Mouse (Mus musculus) myocyte (in vitro differentiated cells): ENCODE measurements around the gene Sumo3. TPM values are rescaled to one million over a fixed set of nuclear protein-coding genes. Genes with fewer than 3 reads are reported as not detected.

Source experiments
- H3K27me3 ChIP-seq: one replicate; pipeline ENCODE4 v1.6.1; 2011; ENCODE audit not compliant: control insufficient read depth, insufficient read depth, insufficient read length
- H3K36me3 ChIP-seq: one replicate; pipeline ENCODE4 v1.6.1; 2011; ENCODE audit not compliant: control insufficient read depth, insufficient read depth
- H3K4me2 ChIP-seq: one replicate; pipeline ENCODE4 v1.6.1; 2011; ENCODE audit warnings: low read depth, control low read depth
- H3K4me3 ChIP-seq: one replicate; pipeline ENCODE4 v1.5.1; 2011; ENCODE audit warnings: mild to moderate bottlenecking, control low read depth, moderate library complexity
- H3K79me2 ChIP-seq: one replicate; pipeline ENCODE4 v1.6.1; 2011; ENCODE audit not compliant: control insufficient read depth, insufficient read depth
- H3ac ChIP-seq: one replicate; pipeline ENCODE4 v1.6.1; 2011; ENCODE audit not compliant: control insufficient read depth, insufficient read length
- CEBPB ChIP-seq: IDR thresholded peaks from 2 replicates; pipeline ENCODE4 v1.6.1; 2011; ENCODE audit warnings: mild to moderate bottlenecking, moderate library complexity; ENCODE audit not compliant: poor library complexity, insufficient read depth, severe bottlenecking
- E2F4 ChIP-seq: IDR thresholded peaks from one replicate; pipeline ENCODE4 v1.6.1; 2011; ENCODE audit warnings: mild to moderate bottlenecking, control low read depth, moderate library complexity; ENCODE audit not compliant: insufficient read depth
- MAX ChIP-seq: IDR thresholded peaks from one replicate; pipeline ENCODE4 v1.6.1; 2011; ENCODE audit warnings: low read depth, mild to moderate bottlenecking, control low read depth
- MYOD1 ChIP-seq, 3 experiments: IDR thresholded peaks; one replicate each; pipeline ENCODE4 v1.6.1; 2011; ENCODE audit warnings: control low read depth in 2 of 3, low read depth in 2 of 3, mild to moderate bottlenecking in 2 of 3, moderate library complexity in 1 of 3; ENCODE audit not compliant: insufficient read length in 2 of 3, control insufficient read depth in 1 of 3
- MYOG ChIP-seq, 3 experiments: IDR thresholded peaks; one replicate each; pipeline ENCODE4 v1.6.1; 2011; ENCODE audit warnings: control low read depth in 2 of 3, low read depth in 2 of 3, mild to moderate bottlenecking in 2 of 3; ENCODE audit not compliant: insufficient read length in 2 of 3, control insufficient read depth in 1 of 3, insufficient read depth in 1 of 3
- POLR2A ChIP-seq: IDR thresholded peaks from one replicate; pipeline ENCODE4 v1.6.1; 2011; ENCODE audit warnings: low read depth, mild to moderate bottlenecking, control low read depth, moderate library complexity; ENCODE audit not compliant: insufficient read length
- POLR2AphosphoS2 ChIP-seq: IDR thresholded peaks from one replicate; pipeline ENCODE4 v1.6.1; 2011; ENCODE audit warnings: low read depth, control low read depth; ENCODE audit not compliant: insufficient read length
- REST ChIP-seq: IDR thresholded peaks from one replicate; pipeline ENCODE4 v1.6.1; 2011; ENCODE audit warnings: mild to moderate bottlenecking, control low read depth, moderate library complexity; ENCODE audit not compliant: insufficient read depth, insufficient read length
- SRF ChIP-seq: IDR thresholded peaks from one replicate; pipeline ENCODE4 v1.6.1; 2011; ENCODE audit warnings: low read depth; ENCODE audit not compliant: control insufficient read depth, insufficient read length
- TCF12 ChIP-seq: IDR thresholded peaks from one replicate; pipeline ENCODE4 v1.6.1; 2011; ENCODE audit warnings: mild to moderate bottlenecking, control low read depth; ENCODE audit not compliant: poor library complexity, insufficient read depth, severe bottlenecking
- TCF3 ChIP-seq: IDR thresholded peaks from one replicate; pipeline ENCODE4 v1.6.1; 2011; ENCODE audit warnings: low read depth, control low read depth; ENCODE audit not compliant: insufficient read length
- USF1 ChIP-seq: IDR thresholded peaks from one replicate; pipeline ENCODE4 v1.6.1; 2011; ENCODE audit warnings: low read depth, mild to moderate bottlenecking, control low read depth, moderate library complexity
- polyA plus RNA-seq: library from polyadenylated mRNA; unstranded; fragments of >200 nt; fragmentation: generic; extraction: Trizol; gene quantifications from one replicate; pipeline ENCODE4 v1.2.1, GENCODE M21; 2012; ENCODE audit warnings: missing spikeins

The Sumo3 gene
- polyA plus RNA-seq, 1 experiment: 127 TPM

DNA sequence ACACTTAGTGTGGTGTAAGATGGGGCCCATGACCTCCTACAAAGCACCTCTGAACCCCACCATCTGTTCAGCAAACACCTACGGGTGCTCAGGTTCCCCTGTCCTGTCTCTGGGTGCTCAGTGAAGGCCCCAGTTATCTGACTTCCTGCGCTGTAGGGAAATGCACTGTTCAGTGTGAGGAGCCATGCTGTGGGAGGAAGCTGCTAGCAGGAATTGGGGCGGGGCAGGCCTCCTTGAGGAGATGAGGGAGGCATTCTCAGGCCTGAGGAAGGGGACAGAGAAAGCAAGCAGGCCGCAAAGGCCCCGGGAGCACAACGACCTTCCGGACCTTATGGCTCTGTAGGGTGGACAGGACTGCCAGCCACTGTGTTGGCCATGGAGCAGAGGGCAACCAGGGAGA, 16.8 kb upstream of the Sumo3 start:
- Histone ChIP-seq H3K36me3 (peaks cover 36% of the 10 kb centered on the region), H3K4me2 (no peak overlapping the region), H3K27me3 (no peaks in the 10 kb centered on the region), H3K4me3 (no peak overlapping the region), H3K79me2 (peaks cover 67% of the 10 kb centered on the region), H3ac (no peak overlapping the region)
- TF ChIP-seq MAX (no peak), E2F4 (no peak), MYOD1 (IDR thresholded peaks at IDR 0.05; ENCODE audit: control insufficient read depth in 1 of 3, insufficient read length in 2 of 3, low read depth in 2 of 3) (no peak), SRF (no peak), USF1 (no peak), REST (no peak)

DNA sequence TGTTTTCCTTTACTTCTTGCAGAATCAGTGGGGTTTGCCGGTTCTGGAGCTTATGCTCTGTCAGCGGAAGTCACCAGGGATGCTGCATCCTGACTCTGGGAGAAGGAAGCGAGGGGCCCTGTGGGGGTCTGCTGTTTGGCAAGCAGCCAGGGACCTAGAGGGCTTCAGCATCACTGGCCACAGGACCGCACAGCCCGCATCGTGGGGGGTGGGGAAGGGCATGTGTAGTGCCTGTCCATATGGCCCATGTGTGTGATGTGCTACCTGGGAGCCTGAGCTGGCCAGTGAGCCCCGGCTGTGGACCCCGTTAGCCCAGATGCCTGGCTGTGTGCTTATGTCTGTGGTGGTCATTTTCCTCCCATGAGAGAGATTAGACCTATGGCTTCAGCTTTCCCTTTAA, 16.1 kb upstream of the Sumo3 start:
- no peak overlapping the region for H3K4me2 ChIP-seq
- H3K79me2 ChIP-seq: peaks cover 63% of the 10 kb centered on the region
- no peak overlapping the region for H3ac ChIP-seq
- H3K36me3 ChIP-seq: peaks cover 42% of the 10 kb centered on the region
- H3K27me3 ChIP-seq: no peaks in the 10 kb centered on the region
- no peak overlapping the region for H3K4me3 ChIP-seq
- no peak for TF ChIP-seq SRF
- TF ChIP-seq CEBPB: no peak
- no peak for TF ChIP-seq TCF3
- no peak for TF ChIP-seq E2F4
- no peak for TF ChIP-seq TCF12
- no peak for TF ChIP-seq POLR2AphosphoS2
- TF ChIP-seq MAX: no peak
- TF ChIP-seq POLR2A: no peak
- TF ChIP-seq REST: no peak
- TF ChIP-seq MYOD1 (IDR thresholded peaks at IDR 0.05; ENCODE audit: control insufficient read depth in 1 of 3, insufficient read length in 2 of 3, low read depth in 2 of 3): no peak

DNA sequence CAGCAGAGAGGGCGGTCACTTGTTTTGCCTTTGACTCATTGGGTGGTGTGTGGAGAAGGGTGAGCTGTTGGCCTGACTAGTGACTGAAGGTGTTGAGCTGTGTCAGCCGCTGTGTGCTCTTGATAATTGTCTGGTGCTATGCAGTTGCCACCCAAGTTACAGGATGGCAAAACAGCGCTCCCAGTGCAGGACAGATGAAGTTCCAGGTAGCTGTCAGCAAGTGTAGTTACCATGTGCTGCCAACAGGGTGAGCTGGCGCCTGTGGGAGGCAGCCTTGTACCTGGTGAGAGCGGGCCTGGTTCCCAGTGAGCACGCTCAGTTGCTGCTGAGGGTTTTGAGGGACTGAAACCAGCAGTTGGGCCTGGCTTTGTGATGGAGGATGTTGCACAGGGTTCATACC, 15.1 kb upstream of the Sumo3 start:
- Histone ChIP-seq H3K79me2 (peaks cover 53% of the 10 kb centered on the region), H3K27me3 (no peaks in the 10 kb centered on the region), H3K36me3 (peaks cover 50% of the 10 kb centered on the region), H3ac (no peak overlapping the region), H3K4me2 (no peak overlapping the region), H3K4me3 (no peak overlapping the region)
- no peak for TF ChIP-seq POLR2A
- no peak for TF ChIP-seq TCF3
- no peak for TF ChIP-seq MYOG (IDR thresholded peaks at IDR 0.05; ENCODE audit: control insufficient read depth in 1 of 3, insufficient read depth in 1 of 3, insufficient read length in 2 of 3, low read depth in 2 of 3)
- no peak for TF ChIP-seq MYOD1 (IDR thresholded peaks at IDR 0.05; ENCODE audit: control insufficient read depth in 1 of 3, insufficient read length in 2 of 3, low read depth in 2 of 3)
- TF ChIP-seq MAX: no peak
- TF ChIP-seq TCF12: no peak
- no peak for TF ChIP-seq SRF
- no peak for TF ChIP-seq USF1
- TF ChIP-seq CEBPB: no peak

DNA sequence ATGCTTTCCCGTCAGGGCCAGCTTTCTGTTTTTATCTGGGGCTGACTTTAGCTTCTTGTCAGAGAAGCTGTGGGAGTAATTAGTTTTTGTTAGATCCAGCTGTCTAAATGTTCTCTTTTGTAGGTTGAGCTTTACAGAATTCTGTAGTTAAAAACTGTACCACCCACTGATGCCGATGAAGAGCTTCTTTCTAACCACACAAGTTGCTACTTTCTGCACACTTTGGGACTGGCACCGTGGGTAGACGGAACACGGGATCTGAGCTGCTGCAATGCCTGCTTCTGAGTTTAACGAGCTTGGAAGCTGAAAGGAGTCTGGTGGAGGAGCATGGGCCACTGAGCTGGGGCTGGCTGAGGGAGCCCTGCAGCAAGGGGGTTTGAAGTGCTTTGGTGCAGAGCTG, 14.4 kb upstream of the Sumo3 start:
- Histone ChIP-seq H3K36me3 (peaks cover 48% of the 10 kb centered on the region), H3K4me3 (no peak overlapping the region), H3K79me2 (peaks cover 45% of the 10 kb centered on the region), H3K27me3 (no peaks in the 10 kb centered on the region), H3ac (no peak overlapping the region), H3K4me2 (no peak overlapping the region)
- TF ChIP-seq TCF12 (no peak), MAX (no peak), POLR2A (no peak), SRF (no peak), REST (no peak), TCF3 (no peak), USF1 (no peak), E2F4 (no peak), MYOG (IDR thresholded peaks at IDR 0.05; ENCODE audit: control insufficient read depth in 1 of 3, insufficient read depth in 1 of 3, insufficient read length in 2 of 3, low read depth in 2 of 3) (no peak), POLR2AphosphoS2 (no peak)

DNA sequence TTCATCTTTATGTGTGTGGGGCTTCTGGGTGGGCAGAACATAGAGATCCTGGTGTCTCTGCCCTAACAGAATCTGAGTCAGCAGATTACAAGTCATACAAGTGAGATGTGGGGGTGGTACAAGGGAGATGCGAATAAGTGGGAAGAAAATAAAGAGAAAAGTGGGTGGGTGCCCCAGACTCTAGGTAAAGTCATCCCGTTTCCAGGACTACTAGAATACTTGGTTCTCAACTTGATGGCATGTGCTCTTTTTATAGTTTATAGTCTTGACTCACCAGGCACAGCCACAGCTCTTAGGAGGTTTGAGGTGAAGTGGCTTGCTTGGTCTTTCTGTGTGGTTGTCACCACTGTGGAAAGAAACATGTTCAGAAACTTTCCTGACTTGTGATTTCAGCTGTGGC, 9.8 kb upstream of the Sumo3 start:
- peaks cover under 1% of the 10 kb centered on the region for H3K79me2 ChIP-seq
- H3K36me3 ChIP-seq: peaks cover 58% of the 10 kb centered on the region
- TF ChIP-seq TCF12 (no peak), POLR2AphosphoS2 (no peak), MYOD1 (IDR thresholded peaks at IDR 0.05; ENCODE audit: control insufficient read depth in 1 of 3, insufficient read length in 2 of 3, low read depth in 2 of 3) (no peak), MAX (no peak), SRF (no peak), POLR2A (no peak), USF1 (no peak), CEBPB (no peak), MYOG (IDR thresholded peaks at IDR 0.05; ENCODE audit: control insufficient read depth in 1 of 3, insufficient read depth in 1 of 3, insufficient read length in 2 of 3, low read depth in 2 of 3) (no peak), TCF3 (no peak), REST (no peak), E2F4 (no peak)
- H3K27me3 ChIP-seq: no peaks in the 10 kb centered on the region
- no peak overlapping the region for H3K4me2 ChIP-seq
- H3ac ChIP-seq: no peak overlapping the region
- H3K4me3 ChIP-seq: no peak overlapping the region
